Mouse (Mus musculus) right cerebral cortex, adult 18-20 months (tissue): Measurements from ENCODE around the gene Mob1a.

ENCODE experiments used
- DNase-seq: peaks from one replicate; pipeline ENCODE4 v3.0.0; 2022; ENCODE audit warnings: mixed read lengths

Gene Mob1a

GRCm38 (mm10) chr6:83392166-83392780, 66.5 kb downstream of the Mob1a start:
- no peak for DNase-seq
